Mouse (Mus musculus): Measurements from ENCODE around the gene Spint2. TPM values are rescaled to one million over a fixed set of nuclear protein-coding genes. Genes with fewer than 3 reads are reported as not detected.

The Spint2 gene
- polyA plus RNA-seq, 1 experiment: 426 TPM

- H3K4me3 ChIP-seq (ENCODE audit: control insufficient read depth, insufficient read depth, low read length): 0 out of 2 replicates have a peak overlapping the region, but pooled peaks have one; percentile 17
- peaks cover 28% of the 10 kb centered on the region for H3K4me1 ChIP-seq (replicated peaks; ENCODE audit: control insufficient read depth, insufficient read depth, low read length)
- no peak overlapping the region for H3K27ac ChIP-seq (ENCODE audit: control insufficient read depth, insufficient read depth, low read length)
- no peak for TF ChIP-seq POLR2A (IDR thresholded peaks at IDR 0.05; ENCODE audit: control insufficient read depth, extremely low read depth, insufficient read depth, low read length, poor library complexity)
- 7% methylated on average over 45 of the region's 48 CpGs for WGBS
- no peaks in the 10 kb centered on the region for H3K36me3 ChIP-seq (ENCODE audit: control insufficient read depth, insufficient read depth, low read length)
- no peak for DNase-seq
- H3K27me3 ChIP-seq (ENCODE audit: control insufficient read depth, insufficient read depth, low read length): peaks cover 31% of the 10 kb centered on the region
Measured at GRCm38 (mm10) chr7:29304463-29305262, 23.0 kb upstream of the Spint2 start.

- 2% methylated on average over 67 of the region's 67 CpGs for WGBS
- peaks cover 21% of the 10 kb centered on the region for H3K4me1 ChIP-seq (replicated peaks; ENCODE audit: control insufficient read depth, insufficient read depth, low read length)
- no peak within 1 kb of the TSS for H3K27ac ChIP-seq (ENCODE audit: control insufficient read depth, insufficient read depth, low read length)
- H3K27me3 ChIP-seq (ENCODE audit: control insufficient read depth, insufficient read depth, low read length): peaks cover 28% of the 10 kb centered on the region
- no peaks in the 10 kb centered on the region for H3K36me3 ChIP-seq (ENCODE audit: control insufficient read depth, insufficient read depth, low read length)
- DNase-seq: peak; percentile 74
- H3K4me3 ChIP-seq (ENCODE audit: control insufficient read depth, insufficient read depth, low read length): peak within 1 kb of the TSS; percentile 17
- TF ChIP-seq POLR2A (IDR thresholded peaks at IDR 0.05; ENCODE audit: control insufficient read depth, extremely low read depth, insufficient read depth, low read length, poor library complexity) (0 out of 2 replicates have a peak, but pooled peaks have one; percentile 40), CTCF (IDR thresholded peaks at IDR 0.05; ENCODE audit: borderline replicate concordance, control insufficient read depth, extremely low read depth, insufficient read depth, low read length, poor library complexity) (no peak)
Measured at GRCm38 (mm10) chr7:29303738-29304462, 22.2 kb upstream of the Spint2 start, which contains the start of gene Dpf1. TSS of gene Dpf1 (plus strand) at chr7:29303951.

- Histone ChIP-seq H3K27me3 (ENCODE audit: control insufficient read depth, insufficient read depth, low read length) (peaks cover 22% of the 10 kb centered on the region), H3K4me1 (replicated peaks; ENCODE audit: control insufficient read depth, insufficient read depth, low read length) (peaks cover 16% of the 10 kb centered on the region), H3K36me3 (ENCODE audit: control insufficient read depth, insufficient read depth, low read length) (no peaks in the 10 kb centered on the region), H3K4me3 (ENCODE audit: control insufficient read depth, insufficient read depth, low read length) (no peak overlapping the region), H3K27ac (ENCODE audit: control insufficient read depth, insufficient read depth, low read length) (no peak overlapping the region)
- WGBS: 68% methylated on average over 7 of the region's 7 CpGs
- no peak for DNase-seq
- TF ChIP-seq CTCF (IDR thresholded peaks at IDR 0.05; ENCODE audit: borderline replicate concordance, control insufficient read depth, extremely low read depth, insufficient read depth, low read length, poor library complexity) (no peak), POLR2A (IDR thresholded peaks at IDR 0.05; ENCODE audit: control insufficient read depth, extremely low read depth, insufficient read depth, low read length, poor library complexity) (no peak)
Measured at GRCm38 (mm10) chr7:29302641-29303040, 20.9 kb upstream of the Spint2 start.

- no peaks in the 10 kb centered on the region for H3K36me3 ChIP-seq (ENCODE audit: control insufficient read depth, insufficient read depth, low read length)
- H3K4me1 ChIP-seq (replicated peaks; ENCODE audit: control insufficient read depth, insufficient read depth, low read length): peaks cover 12% of the 10 kb centered on the region
- no peak for TF ChIP-seq POLR2A (IDR thresholded peaks at IDR 0.05; ENCODE audit: control insufficient read depth, extremely low read depth, insufficient read depth, low read length, poor library complexity)
- peak; percentile 73; the same call in 1 of the 2 replicates for TF ChIP-seq CTCF (IDR thresholded peaks at IDR 0.05; ENCODE audit: borderline replicate concordance, control insufficient read depth, extremely low read depth, insufficient read depth, low read length, poor library complexity)
- DNase-seq: peak; percentile 62
- WGBS: 5% methylated on average over 7 of the region's 7 CpGs
- no peak overlapping the region for H3K4me3 ChIP-seq (ENCODE audit: control insufficient read depth, insufficient read depth, low read length)
- H3K27me3 ChIP-seq (ENCODE audit: control insufficient read depth, insufficient read depth, low read length): peaks cover 17% of the 10 kb centered on the region
- H3K27ac ChIP-seq (ENCODE audit: control insufficient read depth, insufficient read depth, low read length): no peak overlapping the region
Measured at GRCm38 (mm10) chr7:29301127-29301566, 19.4 kb upstream of the Spint2 start.

GRCm38 (mm10) chr7:29296998-29297397 lies 15.3 kb upstream of the Spint2 start:
- WGBS: 22% methylated on average over 10 of the region's 10 CpGs
- Histone ChIP-seq H3K36me3 (ENCODE audit: control insufficient read depth, insufficient read depth, low read length) (no peaks in the 10 kb centered on the region), H3K4me1 (replicated peaks; ENCODE audit: control insufficient read depth, insufficient read depth, low read length) (peaks cover 4% of the 10 kb centered on the region; the same call in 1 of the 2 replicates), H3K27ac (ENCODE audit: control insufficient read depth, insufficient read depth, low read length) (no peak overlapping the region), H3K27me3 (ENCODE audit: control insufficient read depth, insufficient read depth, low read length) (no peaks in the 10 kb centered on the region), H3K4me3 (ENCODE audit: control insufficient read depth, insufficient read depth, low read length) (no peak overlapping the region)
- TF ChIP-seq POLR2A (IDR thresholded peaks at IDR 0.05; ENCODE audit: control insufficient read depth, extremely low read depth, insufficient read depth, low read length, poor library complexity) (no peak), CTCF (IDR thresholded peaks at IDR 0.05; ENCODE audit: borderline replicate concordance, control insufficient read depth, extremely low read depth, insufficient read depth, low read length, poor library complexity) (no peak)
- peak; percentile 66 for DNase-seq

- WGBS: 87% methylated on average over 24 of the region's 24 CpGs
- no peak for DNase-seq
- H3K27ac ChIP-seq (ENCODE audit: control insufficient read depth, insufficient read depth, low read length): no peak overlapping the region
Measured at GRCm38 (mm10) chr7:29295861-29296647, 14.3 kb upstream of the Spint2 start.

More at GRCm38 (mm10) chr7:29295861-29296647, 14.3 kb upstream of the Spint2 start:
- Histone ChIP-seq H3K36me3 (ENCODE audit: control insufficient read depth, insufficient read depth, low read length) (no peaks in the 10 kb centered on the region), H3K4me1 (replicated peaks; ENCODE audit: control insufficient read depth, insufficient read depth, low read length) (peaks cover 4% of the 10 kb centered on the region; the same call in 1 of the 2 replicates), H3K27me3 (ENCODE audit: control insufficient read depth, insufficient read depth, low read length) (no peaks in the 10 kb centered on the region), H3K4me3 (ENCODE audit: control insufficient read depth, insufficient read depth, low read length) (no peak overlapping the region)
- TF ChIP-seq CTCF (IDR thresholded peaks at IDR 0.05; ENCODE audit: borderline replicate concordance, control insufficient read depth, extremely low read depth, insufficient read depth, low read length, poor library complexity) (no peak), POLR2A (IDR thresholded peaks at IDR 0.05; ENCODE audit: control insufficient read depth, extremely low read depth, insufficient read depth, low read length, poor library complexity) (no peak)

Measured in thymus, adult 2 months (tissue).